Mouse (Mus musculus): ENCODE data around the gene Hoxc6. TPM values are rescaled to one million over a fixed set of nuclear protein-coding genes. Genes with fewer than 3 reads are reported as not detected.

Hoxc6 gene
- polyA plus RNA-seq, 1 experiment, result not detected

GRCm38 (mm10) chr15:102998608-102999182, 638 bp downstream of the Hoxc6 start:
- no peak for DNase-seq (ENCODE audit: low read depth in 1 of 2, low spot score in 2 of 2)
- H3K27ac ChIP-seq (ENCODE audit: insufficient read depth, low read length), result no peak overlapping the region
- TF ChIP-seq POLR2A (IDR thresholded peaks at IDR 0.05; ENCODE audit: low read depth, low read length) (no peak), CTCF (IDR thresholded peaks at IDR 0.05; ENCODE audit: extremely low read depth, insufficient read depth, insufficient read length, insufficient replicate concordance) (no peak)
- 5% methylated on average over 19 of the region's 19 CpGs for WGBS
- peaks cover 45% of the 10 kb centered on the region for H3K27me3 ChIP-seq (ENCODE audit: control insufficient read depth, insufficient read depth, low read length)
- peak overlapping the region; percentile 44; the same call in 1 of the 2 replicates for H3K4me3 ChIP-seq (ENCODE audit: extremely low read depth, insufficient read depth, insufficient read length)
- no peaks in the 10 kb centered on the region; the same call in 1 of the 2 replicates for H3K4me1 ChIP-seq (ENCODE audit: control insufficient read depth, insufficient read depth, insufficient read length)
- H3K36me3 ChIP-seq (ENCODE audit: control insufficient read depth, insufficient read depth, low read length), result no peaks in the 10 kb centered on the region

DNA sequence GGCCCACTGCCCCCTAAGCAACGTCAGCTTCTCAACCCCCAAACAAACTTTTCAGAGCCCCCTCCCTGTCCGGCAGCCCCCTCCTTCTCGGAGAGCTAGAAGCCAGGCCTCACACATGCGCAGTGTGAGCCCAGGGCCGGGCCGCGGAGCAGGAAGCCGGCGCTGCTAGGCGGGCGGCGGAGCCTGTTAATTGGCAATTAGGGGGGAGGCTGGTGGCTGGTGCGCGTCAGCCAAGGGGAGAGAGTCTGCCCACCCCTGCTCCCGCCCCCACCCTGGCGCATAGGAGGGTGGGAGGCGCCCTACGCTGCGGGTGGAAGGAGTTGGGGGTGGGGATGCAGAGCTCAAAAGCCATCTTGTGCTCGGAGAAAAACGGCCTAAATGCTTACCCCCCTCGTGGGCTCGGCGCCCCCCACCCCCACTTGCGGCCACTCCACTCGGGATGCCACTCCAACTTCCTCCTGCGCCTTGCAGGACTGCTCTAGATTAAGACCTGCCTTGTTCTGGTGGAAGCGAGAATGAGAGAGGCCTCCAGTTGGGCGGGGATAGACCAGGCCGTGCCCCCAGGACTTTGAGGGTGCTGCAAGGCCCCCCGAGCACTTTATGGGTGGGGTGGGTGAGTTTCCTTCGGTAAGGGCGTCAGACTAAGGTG, 1.2 kb downstream of the Hoxc6 start:
- Histone ChIP-seq H3K4me3 (ENCODE audit: extremely low read depth, insufficient read depth, insufficient read length) (peak overlapping the region; percentile 44), H3K36me3 (ENCODE audit: control insufficient read depth, insufficient read depth, low read length) (no peaks in the 10 kb centered on the region), H3K27ac (ENCODE audit: insufficient read depth, low read length) (no peak overlapping the region), H3K4me1 (ENCODE audit: control insufficient read depth, insufficient read depth, insufficient read length) (no peaks in the 10 kb centered on the region; the same call in 1 of the 2 replicates), H3K27me3 (ENCODE audit: control insufficient read depth, insufficient read depth, low read length) (peaks cover 46% of the 10 kb centered on the region)
- DNase-seq (ENCODE audit: low read depth in 1 of 2, low spot score in 2 of 2), result peak in 1 of 2 experiments; percentile 50
- TF ChIP-seq POLR2A (IDR thresholded peaks at IDR 0.05; ENCODE audit: low read depth, low read length), result no peak
- no peak for TF ChIP-seq CTCF (IDR thresholded peaks at IDR 0.05; ENCODE audit: extremely low read depth, insufficient read depth, insufficient read length, insufficient replicate concordance)
- 4% methylated on average over 33 of the region's 33 CpGs for WGBS

DNA sequence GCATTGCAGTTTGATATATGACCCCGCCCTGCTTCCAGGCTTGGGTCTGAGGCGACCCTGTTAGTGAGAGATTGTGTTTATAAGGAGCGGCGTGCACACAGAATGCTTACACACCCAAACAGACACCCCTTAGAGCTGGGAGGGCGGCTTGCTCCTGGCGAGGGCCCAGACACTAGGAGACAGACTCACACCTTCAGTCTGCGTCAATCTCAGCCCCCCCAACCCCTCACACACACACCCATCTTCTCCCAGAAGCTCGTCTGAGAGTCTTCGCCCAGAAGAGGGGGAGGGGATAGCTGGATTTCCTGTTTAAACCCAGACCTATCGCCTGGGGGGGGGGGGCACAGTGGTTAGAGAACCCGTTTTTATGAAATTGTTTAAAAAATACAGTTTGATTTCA, 1.9 kb downstream of the Hoxc6 start:
- Histone ChIP-seq H3K27me3 (ENCODE audit: control insufficient read depth, insufficient read depth, low read length) (peaks cover 46% of the 10 kb centered on the region), H3K4me3 (ENCODE audit: extremely low read depth, insufficient read depth, insufficient read length) (no peak overlapping the region), H3K4me1 (ENCODE audit: control insufficient read depth, insufficient read depth, insufficient read length) (no peaks in the 10 kb centered on the region; the same call in 1 of the 2 replicates), H3K36me3 (ENCODE audit: control insufficient read depth, insufficient read depth, low read length) (no peaks in the 10 kb centered on the region), H3K27ac (ENCODE audit: insufficient read depth, low read length) (no peak overlapping the region)
- TF ChIP-seq CTCF (IDR thresholded peaks at IDR 0.05; ENCODE audit: extremely low read depth, insufficient read depth, insufficient read length, insufficient replicate concordance), result no peak
- TF ChIP-seq POLR2A (IDR thresholded peaks at IDR 0.05; ENCODE audit: low read depth, low read length), result no peak
- WGBS, result 32% methylated on average over 11 of the region's 11 CpGs
- no peak for DNase-seq (ENCODE audit: low read depth in 1 of 2, low spot score in 2 of 2)

DNA sequence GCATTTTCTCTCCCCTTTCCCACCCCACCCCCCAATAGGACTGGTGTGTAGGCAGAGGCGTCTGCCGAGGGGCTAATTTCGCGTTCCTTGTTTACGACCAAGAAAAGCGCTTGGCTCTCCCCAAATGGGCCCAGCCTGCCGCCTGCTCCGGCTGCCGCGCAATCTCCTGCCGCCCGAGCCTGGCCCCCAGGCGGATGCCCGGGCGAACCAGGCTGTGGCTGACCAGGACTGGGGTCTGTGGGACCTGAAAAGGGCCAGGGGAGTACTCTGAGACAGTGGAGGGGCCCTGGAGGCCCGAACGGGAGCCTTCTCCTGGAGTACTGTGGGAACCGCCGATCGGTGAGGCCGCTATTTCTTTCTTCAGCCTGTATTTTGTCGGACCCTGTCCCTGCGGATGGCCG, 2.4 kb downstream of the Hoxc6 start:
- no peaks in the 10 kb centered on the region; the same call in 1 of the 2 replicates for H3K4me1 ChIP-seq (ENCODE audit: control insufficient read depth, insufficient read depth, insufficient read length)
- WGBS, result 24% methylated on average over 24 of the region's 24 CpGs
- H3K36me3 ChIP-seq (ENCODE audit: control insufficient read depth, insufficient read depth, low read length), result no peaks in the 10 kb centered on the region
- TF ChIP-seq POLR2A (IDR thresholded peaks at IDR 0.05; ENCODE audit: low read depth, low read length) (no peak), CTCF (IDR thresholded peaks at IDR 0.05; ENCODE audit: extremely low read depth, insufficient read depth, insufficient read length, insufficient replicate concordance) (no peak)
- no peak overlapping the region for H3K4me3 ChIP-seq (ENCODE audit: extremely low read depth, insufficient read depth, insufficient read length)
- peaks cover 42% of the 10 kb centered on the region for H3K27me3 ChIP-seq (ENCODE audit: control insufficient read depth, insufficient read depth, low read length)
- DNase-seq (ENCODE audit: low read depth in 1 of 2, low spot score in 2 of 2), result no peak
- no peak overlapping the region for H3K27ac ChIP-seq (ENCODE audit: insufficient read depth, low read length)

GRCm38 (mm10) chr15:103001370-103001769, 3.3 kb downstream of the Hoxc6 start:
- no peak overlapping the region for H3K27ac ChIP-seq (ENCODE audit: insufficient read depth, low read length)
- WGBS, result 81% methylated on average over 2 of the region's 2 CpGs
- no peak overlapping the region for H3K4me3 ChIP-seq (ENCODE audit: extremely low read depth, insufficient read depth, insufficient read length)
- no peaks in the 10 kb centered on the region for H3K36me3 ChIP-seq (ENCODE audit: control insufficient read depth, insufficient read depth, low read length)
- peaks cover 45% of the 10 kb centered on the region for H3K27me3 ChIP-seq (ENCODE audit: control insufficient read depth, insufficient read depth, low read length)
- no peaks in the 10 kb centered on the region; the same call in 1 of the 2 replicates for H3K4me1 ChIP-seq (ENCODE audit: control insufficient read depth, insufficient read depth, insufficient read length)
- TF ChIP-seq CTCF (IDR thresholded peaks at IDR 0.05; ENCODE audit: extremely low read depth, insufficient read depth, insufficient read length, insufficient replicate concordance), result no peak
- TF ChIP-seq POLR2A (IDR thresholded peaks at IDR 0.05; ENCODE audit: low read depth, low read length), result no peak
- no peak for DNase-seq (ENCODE audit: low read depth in 1 of 2, low spot score in 2 of 2)

DNA sequence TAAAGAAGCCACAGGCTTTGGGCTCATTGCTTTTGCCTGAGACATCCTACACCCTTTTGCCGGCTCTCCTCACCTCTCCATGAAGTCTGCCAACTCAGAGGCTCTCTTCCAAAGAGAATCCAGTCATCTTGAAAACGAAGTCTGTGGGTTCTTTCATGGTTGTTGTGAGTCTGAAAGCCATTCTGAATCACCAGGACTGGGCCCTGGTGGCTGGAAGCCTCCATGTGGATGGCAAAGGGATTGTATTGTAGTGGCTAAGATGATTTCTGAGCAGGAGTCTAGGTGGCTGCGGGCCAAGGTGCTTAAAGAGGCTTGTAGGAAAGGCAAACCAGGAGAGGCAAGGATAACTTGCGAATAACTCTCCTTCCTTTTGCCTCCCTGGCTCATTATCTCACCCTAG, 4.1 kb downstream of the Hoxc6 start:
- TF ChIP-seq CTCF (IDR thresholded peaks at IDR 0.05; ENCODE audit: extremely low read depth, insufficient read depth, insufficient read length, insufficient replicate concordance) (no peak), POLR2A (IDR thresholded peaks at IDR 0.05; ENCODE audit: low read depth, low read length) (no peak)
- Histone ChIP-seq H3K27ac (ENCODE audit: insufficient read depth, low read length) (no peak overlapping the region), H3K36me3 (ENCODE audit: control insufficient read depth, insufficient read depth, low read length) (no peaks in the 10 kb centered on the region), H3K4me1 (ENCODE audit: control insufficient read depth, insufficient read depth, insufficient read length) (no peaks in the 10 kb centered on the region; the same call in 1 of the 2 replicates), H3K27me3 (ENCODE audit: control insufficient read depth, insufficient read depth, low read length) (peaks cover 43% of the 10 kb centered on the region), H3K4me3 (ENCODE audit: extremely low read depth, insufficient read depth, insufficient read length) (no peak overlapping the region)
- 68% methylated on average over 4 of the region's 4 CpGs for WGBS
- DNase-seq (ENCODE audit: low read depth in 1 of 2, low spot score in 2 of 2), result no peak
